Mouse (Mus musculus): ENCODE measurements around the gene Nr1i3. TPM values are rescaled to one million over a fixed set of nuclear protein-coding genes. Genes with fewer than 3 reads are reported as not detected.

Gene Nr1i3
- total RNA-seq, 2 experiments from 2014 or later: not detected

DNA sequence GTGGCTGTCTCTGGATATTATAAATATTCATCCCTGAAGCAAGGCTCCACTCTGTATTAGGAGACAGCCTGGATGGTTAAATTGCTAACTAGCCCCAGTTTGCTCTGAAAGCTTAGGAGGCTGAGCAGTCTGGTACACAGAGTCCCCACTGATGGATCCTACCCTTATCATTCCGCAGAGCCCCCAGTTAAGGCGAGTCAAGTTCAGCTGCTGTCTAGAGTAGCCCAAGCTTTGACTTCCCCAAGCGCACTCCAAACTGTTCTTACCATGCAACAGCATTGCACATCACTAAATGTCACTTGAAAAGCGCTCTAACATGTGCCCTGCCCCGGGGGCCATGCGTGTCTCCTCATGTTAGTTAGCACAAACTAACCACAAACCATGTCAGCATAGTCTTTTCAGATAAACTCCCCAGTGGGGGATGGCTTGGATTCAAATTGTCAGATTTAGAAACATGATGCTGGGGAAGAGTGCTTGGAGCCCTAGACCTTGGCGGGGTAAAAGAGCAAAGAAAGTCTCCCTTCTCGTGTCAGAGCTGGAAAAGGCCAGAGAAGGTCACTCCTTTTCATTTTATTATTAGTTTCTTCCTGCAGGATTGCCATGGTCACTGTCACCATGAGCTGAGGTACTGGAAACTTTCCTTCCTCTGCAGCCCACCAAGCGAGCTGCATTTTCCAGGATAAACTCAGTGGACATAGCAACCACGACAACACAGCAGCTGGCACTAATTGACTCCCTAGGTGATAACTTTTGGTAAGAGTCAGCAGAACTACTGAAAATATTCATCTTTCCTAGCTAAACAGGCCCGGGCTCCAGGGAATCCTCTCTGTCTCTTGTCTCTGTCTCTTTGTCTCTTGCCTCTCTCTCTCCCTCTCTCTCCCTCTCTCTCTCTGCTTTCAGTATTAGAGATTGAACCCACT lies 19.6 kb upstream of the Nr1i3 start:
- intact Hi-C loops (cut with DNase I): no loop called here

DNA sequence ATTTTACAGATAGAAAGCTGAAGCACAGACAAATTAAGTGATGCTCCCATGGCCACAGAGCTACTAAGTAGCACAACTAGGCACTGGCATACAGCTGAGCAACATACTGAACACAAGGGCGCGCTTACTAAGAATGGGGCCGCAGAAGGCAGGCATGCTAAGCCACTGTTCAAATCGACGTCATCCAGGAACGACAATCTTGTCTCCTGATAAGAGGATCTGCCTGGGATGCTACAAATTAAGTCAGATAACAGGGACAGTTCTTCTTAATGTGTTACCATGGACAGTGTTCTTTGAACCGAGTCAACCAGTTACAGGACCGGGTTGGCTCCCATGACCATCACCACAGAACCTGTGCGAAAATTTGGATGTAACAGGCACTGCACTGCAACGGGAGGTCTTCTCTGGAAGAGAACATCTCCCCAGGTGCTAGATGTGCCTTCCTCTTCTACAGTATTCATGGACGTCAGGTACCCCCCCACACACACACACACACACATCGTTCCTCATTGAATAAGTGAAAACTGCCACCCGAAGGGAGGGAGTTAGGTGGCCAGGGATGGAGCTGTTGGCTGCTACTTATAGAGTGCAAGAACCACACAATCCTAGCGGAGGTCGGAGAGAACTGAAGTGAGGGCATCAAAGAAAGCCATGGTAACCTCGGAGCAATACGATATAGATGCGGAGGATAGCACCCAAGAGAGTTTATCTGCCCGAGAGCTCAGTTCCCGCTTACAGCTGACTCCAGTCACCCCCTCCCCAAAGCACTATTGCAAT lies 18.5 kb upstream of the Nr1i3 start:
- no peak for DNase-seq (ENCODE audit: low spot score in 2 of 2)
- intact Hi-C loops (cut with DNase I): no loop called here

More for the DNA sequence above, 19.6 kb upstream of the Nr1i3 start:
- DNase-seq (ENCODE audit: low spot score in 2 of 2): no peak

DNA sequence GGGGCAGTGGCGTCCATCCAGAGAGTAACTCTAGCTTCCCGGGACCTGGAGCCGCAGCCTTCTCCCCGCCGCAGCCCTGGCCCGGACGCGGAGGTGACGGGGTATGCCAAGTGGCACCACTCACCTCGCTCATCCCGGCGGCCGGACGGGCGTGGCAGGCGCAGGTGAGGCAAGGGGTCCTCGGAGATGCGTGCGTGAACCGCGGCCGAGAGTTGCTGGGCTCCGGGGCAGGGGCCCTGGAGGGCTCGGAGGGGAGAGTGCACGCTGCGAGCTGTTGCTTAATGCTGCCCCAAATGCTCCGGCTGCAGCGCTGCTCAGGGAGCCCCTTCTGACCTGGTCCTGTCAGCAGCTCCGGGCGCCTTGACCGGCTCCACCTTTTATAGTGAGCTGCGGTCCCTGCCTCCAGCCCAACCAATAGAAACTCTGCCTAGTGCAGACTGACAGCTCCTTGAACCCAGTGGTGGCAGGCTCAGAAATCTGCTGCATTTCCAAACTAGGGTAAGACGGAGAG lies 17.8 kb upstream of the Nr1i3 start, which contains the start of gene Pcp4l1:
Gene Pcp4l1, minus strand, starts transcription at position 382 of the 511 bp plus-strand sequence.
- intact Hi-C loops (cut with DNase I): no loop called here
- DNase-seq (ENCODE audit: low spot score in 2 of 2): peak; percentile 65 to 68

DNA sequence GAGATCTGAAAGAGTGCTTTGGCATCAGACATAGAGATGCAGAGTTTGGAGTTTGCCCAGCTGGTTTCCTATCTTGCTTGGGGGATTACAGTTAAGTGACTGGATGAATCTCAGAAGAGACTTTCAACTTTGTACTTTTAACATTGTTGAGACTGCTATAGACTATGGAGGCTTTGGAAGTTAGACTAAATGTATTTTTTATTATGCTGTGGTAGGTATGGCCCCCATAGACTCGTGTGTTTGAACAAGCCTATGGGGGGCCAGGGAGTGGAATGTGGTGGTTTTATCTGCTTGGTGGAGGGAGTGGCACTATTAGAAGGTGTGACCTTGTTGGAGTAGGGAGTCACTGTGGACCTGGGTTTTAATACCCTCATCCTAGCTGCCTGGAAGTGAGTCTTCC lies 14.2 kb upstream of the Nr1i3 start:
- no peak for DNase-seq (ENCODE audit: low spot score in 2 of 2)
- intact Hi-C loops (cut with DNase I): no loop called here

DNA sequence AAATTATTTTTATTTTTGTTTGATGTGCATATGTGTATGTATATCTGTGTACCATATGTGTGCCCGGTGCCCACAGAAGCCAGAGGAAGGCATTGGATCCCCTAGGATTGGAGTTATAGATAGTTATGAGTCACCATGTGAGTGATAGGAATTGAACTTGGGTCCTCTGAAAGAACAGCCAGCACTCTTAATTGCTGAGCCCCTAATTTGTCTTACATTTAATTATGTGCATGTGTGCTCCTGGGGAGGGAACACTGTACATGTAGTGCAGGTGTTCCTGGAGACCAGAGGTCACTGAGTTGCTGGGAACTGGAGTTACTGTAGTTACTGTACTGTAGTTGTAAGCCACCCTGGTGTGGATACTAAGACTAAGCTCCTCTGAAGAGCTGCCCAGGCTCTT lies 13.0 kb upstream of the Nr1i3 start:
- intact Hi-C loops (cut with DNase I): no loop called here
- no peak for DNase-seq (ENCODE audit: low spot score in 2 of 2)

DNA sequence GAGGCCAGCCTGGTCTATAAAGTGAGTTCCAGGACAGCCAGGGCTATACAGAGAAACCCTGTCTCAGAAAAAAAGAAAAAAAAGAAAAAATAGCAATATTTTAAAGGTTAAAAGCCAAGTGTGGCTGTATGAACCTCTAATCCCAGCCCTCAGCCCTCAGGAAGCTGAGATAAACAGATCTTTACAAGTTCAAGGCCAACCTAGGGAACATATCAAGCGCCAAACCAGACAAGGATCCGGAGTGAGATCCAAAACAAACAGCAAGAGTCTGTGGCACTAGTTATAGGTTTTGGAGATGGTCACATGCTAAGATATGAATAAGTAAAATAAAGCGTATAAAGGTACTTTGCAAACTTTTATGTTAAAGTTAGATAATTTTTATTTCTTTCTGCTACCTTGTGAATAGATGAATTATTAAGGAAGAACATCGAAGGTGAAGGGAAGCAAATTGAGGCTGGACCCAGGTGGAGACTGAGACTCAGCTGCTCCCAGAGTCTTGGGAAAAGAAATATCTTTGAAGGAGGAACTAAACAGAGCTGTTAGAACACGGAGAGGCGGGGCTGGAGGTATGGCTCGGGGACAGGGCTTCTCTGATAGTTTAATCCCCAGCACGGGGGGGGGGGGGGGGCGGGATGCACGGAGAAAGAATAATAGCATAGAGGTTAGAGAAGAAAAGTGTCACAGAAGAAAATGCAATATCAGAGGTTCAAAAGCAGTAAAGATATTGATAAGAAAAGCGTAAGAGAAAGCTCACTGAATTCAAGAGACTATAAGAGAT lies 10.1 kb upstream of the Nr1i3 start:
- DNase-seq (ENCODE audit: low spot score in 2 of 2): no peak
- intact Hi-C loops (cut with DNase I): no loop called here

DNA sequence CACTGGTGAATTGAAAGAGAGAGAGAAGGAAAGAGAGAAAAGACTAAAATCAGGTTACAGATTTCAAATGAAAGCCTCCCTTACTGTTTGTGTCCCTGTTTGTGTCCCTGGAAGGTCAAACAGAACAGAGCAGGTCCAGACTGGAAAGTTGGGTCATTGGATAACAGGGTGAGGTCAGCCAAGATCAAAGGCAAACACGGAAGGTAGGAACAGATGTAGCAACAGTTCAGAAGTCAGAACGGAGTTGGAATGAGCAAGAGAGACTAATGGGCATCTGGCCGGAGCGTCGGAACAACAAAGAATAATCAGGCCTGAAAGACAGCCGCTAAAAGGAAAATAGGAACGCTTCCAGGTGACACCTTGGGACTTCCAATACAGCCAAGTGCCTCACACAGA lies 9.5 kb upstream of the Nr1i3 start:
- intact Hi-C loops (cut with DNase I): no loop called here
- no peak for DNase-seq (ENCODE audit: low spot score in 2 of 2)

DNA sequence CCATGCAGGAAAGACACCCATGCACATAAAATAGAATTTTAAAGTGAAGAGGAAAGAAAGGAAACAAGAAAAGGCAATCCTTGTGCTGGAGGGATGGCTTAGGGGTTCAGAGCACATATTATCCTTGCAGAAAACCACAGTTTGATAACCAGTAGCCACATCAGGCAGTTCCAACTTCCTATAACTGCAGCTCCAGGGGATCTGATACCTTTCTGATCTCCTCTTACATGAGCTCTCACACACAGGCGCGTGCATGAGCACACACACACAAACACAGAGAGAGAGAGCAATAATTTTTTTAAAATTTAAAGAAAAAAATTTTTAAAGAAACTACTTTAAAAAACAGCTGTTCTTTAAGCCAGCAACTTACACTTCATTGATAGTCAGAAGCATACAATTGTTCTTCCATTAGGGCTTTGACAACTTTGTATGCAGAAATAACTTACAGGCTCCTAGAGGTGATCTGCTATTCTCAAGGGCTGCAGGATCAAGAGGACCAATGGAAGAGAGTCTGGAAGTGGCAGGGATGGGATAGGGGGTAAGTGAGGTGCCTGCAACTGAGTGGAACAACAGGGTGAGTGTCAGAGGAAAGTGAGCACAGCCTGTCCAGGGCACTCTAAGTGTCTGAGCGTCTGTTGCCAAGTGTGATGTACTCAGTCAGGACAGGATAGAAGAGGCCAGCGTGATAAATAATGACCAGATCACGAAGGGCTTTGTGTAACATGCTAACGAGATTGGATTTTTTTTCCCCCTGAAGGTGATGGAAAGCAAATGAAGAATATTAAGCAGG lies 7.9 kb upstream of the Nr1i3 start:
- intact Hi-C loops (cut with DNase I): no loop called here
- no peak for DNase-seq (ENCODE audit: low spot score in 2 of 2)

DNA sequence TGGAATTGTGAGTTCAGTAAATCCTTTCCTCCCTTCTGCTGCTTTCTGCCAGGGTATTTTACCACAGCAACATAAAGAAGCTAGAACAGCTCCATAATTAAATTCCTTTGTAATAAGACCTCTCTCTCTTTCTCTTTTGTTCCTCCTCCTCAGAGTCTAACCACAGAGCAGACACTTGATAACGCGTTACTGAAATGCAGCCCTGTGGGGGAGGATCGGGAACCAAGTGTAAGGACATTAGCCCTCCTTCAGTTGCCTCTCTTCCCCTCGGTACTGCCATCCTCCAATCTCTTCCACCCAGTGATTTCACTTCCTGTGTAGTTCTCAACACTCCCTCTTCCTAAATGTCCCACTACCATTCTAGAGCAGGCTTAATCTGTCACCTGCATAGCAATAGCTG lies 4.4 kb upstream of the Nr1i3 start:
- DNase-seq (ENCODE audit: low spot score in 2 of 2): no peak
- intact Hi-C loops (cut with DNase I): no loop called here

DNA sequence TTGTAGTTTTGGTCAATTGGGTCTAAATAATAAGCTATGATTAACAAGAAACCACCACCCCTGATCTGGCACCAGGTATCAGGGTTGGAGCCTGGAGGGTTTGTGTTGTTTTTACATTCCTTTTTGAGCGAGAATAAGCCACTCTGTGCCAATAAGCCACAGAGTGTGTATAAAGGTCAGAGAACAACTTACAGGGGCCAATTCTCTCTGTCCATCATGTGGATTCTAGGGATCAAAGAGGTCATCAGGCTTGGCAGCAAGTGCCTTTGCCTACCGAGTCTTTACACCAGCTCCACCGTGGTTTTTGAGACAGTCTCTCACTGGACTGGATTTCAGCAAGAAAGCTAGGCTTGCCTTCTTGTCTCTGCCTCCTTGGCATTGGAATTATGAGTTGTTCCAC lies 916 bp upstream of the Nr1i3 start:
- intact Hi-C loops (cut with DNase I): no loop called here

DNA sequence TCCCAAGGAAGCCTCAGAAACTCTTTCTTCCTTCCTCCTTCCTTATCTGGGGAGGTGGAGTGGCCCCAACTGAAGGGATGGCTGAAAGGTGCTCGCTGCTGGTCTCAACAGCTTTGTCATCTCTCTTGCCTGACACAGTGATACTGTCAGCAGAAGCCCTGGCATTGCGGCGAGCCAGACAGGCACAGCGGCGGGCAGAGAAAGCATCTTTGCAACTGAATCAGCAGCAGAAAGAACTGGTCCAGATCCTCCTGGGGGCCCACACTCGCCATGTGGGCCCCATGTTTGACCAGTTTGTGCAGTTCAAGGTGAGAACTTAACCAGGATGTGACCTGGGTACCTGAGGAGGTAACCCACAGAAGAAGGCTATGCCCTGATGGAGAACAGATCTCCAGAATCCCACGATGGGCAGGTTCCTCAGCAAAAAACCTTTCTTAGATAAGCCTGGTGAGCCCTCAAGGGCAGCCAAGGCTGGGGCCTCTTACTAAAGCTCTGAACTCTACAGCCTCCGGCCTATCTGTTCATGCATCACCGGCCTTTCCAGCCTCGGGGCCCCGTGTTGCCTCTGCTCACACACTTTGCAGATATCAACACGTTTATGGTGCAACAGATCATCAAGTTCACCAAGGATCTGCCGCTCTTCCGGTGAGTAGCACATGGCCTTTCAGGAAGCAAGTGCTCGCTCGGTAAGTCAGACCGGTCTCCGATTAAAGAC lies 2.6 kb downstream of the Nr1i3 start:
- no peak for DNase-seq (ENCODE audit: low spot score in 2 of 2)
- intact Hi-C loops (cut with DNase I): no loop called here

More for the DNA sequence above, 916 bp upstream of the Nr1i3 start:
- no peak for DNase-seq (ENCODE audit: low spot score in 2 of 2)

DNA sequence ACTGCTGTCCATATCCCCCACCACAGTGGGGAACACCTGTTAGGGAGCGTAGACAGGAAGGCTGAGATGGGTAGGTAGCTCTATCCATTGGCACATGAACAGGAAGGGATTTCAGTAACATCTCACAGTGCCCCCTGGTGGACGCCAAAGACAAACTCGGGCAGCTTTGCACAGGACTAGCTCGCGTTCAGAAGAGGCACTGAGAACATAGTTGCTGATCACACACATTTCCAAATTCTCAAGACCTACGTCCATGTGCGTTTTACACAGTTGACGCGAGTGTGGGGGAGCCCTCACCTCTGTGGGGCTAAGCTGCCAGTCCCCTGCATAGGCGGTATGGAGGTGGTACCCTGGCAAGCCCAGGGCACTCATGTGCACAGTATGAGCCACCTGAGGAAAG lies 7.1 kb downstream of the Nr1i3 start:
- DNase-seq (ENCODE audit: low spot score in 2 of 2): peak; percentile 92 to 93
- intact Hi-C loops (cut with DNase I): loop anchor here (2.0 to 5.0 kb wide), 2 partner anchors 59 to 102 kb away; no protein-coding TSS in a partner anchor

DNA sequence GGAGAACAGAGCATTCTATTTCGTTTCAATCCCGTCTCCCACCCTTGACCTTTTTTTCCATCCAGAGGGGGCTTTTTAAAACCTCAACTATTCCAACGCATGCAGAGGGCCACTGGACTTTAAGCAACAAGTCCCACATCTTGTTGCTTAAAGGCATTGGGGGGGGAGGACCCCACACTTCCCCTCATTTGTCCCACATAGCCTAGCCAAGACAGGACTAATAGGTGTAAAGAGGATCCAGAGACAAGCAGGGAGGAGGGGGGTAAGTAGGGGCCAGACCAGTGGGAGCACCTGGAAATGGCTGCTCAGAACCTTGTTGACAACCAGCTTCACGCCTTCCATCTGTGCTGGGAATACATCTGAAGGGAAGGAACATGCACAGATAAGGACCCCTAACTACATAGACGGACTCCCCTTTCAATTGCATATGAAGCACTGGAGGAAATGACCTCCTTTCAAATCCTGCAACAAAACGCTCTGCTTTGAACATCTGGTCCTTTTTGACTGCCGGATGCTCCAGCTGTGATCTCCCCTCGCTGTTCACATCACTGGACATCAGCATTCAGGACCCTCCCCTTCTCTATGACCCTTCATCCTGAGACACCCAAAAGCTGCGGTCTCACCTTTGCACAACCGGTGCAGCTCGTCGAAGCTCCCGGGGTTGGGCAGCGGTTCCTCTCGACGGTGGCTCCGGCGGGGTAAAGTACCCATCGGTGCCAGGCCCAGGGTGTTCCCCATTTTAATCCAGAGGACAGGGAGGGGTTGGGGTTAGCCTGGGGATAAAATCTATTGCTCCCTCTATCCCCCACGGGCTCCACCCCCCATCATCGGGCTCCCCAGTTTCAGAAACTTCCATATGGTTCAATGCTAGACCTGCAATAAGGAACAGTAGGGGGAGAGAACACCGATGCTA lies 7.8 kb downstream of the Nr1i3 start:
- intact Hi-C loops (cut with DNase I): loop anchor here (2.0 to 5.0 kb wide), 2 partner anchors 59 to 103 kb away; no protein-coding TSS in a partner anchor
- DNase-seq (ENCODE audit: low spot score in 2 of 2): no peak

DNA sequence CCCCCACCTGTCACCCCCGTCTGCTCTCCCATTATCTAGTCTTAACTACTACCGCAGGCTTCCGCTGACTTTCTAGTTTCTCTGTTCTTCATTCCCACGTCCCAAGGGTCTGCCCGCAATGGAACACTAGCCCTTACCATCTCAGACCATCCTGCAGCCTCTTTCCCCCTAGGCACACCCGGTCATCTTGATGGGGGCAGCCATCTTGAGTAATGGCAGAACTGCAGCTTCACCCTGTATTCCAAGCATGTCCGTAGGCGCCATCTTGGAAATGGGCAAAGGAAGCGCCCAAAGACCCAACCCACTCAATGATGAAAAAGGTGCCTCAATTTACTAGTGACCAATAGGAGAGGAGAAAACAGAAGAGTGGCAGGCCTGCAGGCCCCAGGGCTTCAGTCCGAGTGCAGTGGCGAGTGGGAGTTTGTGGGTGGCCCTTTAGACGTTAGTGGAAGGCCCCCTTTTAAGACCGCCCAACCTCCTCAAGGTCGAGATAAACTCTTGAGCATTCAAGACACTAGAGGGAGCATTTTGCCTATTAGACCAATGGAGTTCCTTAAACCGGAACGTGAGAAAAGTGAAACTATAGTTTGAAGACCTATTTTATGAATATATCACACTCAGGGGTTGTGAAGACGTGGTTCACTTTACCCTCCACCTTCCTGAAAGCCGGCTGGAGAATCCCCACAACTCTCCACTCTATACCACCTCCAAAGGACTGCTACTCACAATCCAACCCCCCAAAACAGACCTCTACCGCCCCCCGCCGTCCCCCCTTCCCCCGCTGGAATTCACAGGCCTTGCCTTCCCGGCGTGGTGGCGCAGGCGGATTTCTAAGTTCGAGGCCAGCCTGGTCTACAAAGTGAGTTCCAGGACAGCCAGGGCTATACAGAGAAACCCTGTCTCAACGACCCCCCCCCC lies 8.7 kb downstream of the Nr1i3 start, which contains the start of gene Tomm40l:
Gene Tomm40l, minus strand, starts transcription at position 277 of the 918 bp plus-strand sequence.
- DNase-seq (ENCODE audit: low spot score in 2 of 2): peak; percentile 94 to 98
- intact Hi-C loops (cut with DNase I): loop anchor here (5.0 kb wide), 1 partner anchor 60 kb away; no protein-coding TSS in a partner anchor

DNA sequence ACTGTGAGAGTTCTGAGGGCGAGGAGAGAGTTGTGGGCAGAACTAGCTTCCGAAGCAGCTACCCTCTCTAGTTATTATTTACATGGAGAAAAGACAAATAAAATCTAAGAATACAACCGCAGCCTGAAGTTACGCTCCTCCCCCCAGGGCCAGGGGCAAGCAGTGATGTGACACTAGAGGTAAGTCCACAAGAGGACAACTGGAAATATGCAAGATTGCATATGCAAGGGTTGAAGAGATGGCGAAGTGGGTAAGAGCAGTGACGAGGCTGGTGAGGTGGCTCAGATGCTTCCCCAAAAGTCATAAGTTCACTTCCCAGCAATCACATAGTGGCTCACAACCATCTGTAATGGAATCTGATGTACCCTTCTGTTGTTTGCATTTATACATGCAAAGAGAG lies 9.4 kb downstream of the Nr1i3 start:
- intact Hi-C loops (cut with DNase I): loop anchor here (5.0 kb wide), 1 partner anchor 61 kb away; no protein-coding TSS in a partner anchor
- no peak for DNase-seq (ENCODE audit: low spot score in 2 of 2)

DNA sequence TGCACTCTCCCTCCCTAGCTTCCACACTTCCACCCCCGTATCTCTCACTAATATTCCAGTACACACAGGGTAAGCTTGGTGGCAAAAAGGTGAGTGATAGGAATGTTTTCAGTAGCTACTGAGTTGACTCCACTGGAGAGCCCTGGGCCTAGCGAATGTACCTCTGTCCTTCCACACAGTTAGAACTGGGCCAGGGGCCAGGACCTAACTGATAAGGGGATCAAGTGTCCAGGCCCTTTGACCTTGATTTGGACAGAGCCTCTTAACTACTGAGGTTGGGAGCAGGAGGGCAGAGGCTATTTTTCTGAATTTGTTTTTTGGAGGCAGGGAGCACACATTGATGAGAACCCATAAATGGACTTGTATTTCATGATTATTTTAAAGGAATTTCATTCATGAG lies 10.0 kb downstream of the Nr1i3 start:
- DNase-seq (ENCODE audit: low spot score in 2 of 2): no peak
- intact Hi-C loops (cut with DNase I): loop anchor here (5.0 kb wide), 1 partner anchor 61 kb away; no protein-coding TSS in a partner anchor

Data from left cerebral cortex, postnatal 14 days (tissue).